Mouse (Mus musculus): ENCODE measurements around the gene Txndc2. TPM values are rescaled to one million over a fixed set of nuclear protein-coding genes. Genes with fewer than 3 reads are reported as not detected.

Txndc2 gene
- polyA plus RNA-seq, 1 experiment from 2014 or later: 0.09 TPM

DNA sequence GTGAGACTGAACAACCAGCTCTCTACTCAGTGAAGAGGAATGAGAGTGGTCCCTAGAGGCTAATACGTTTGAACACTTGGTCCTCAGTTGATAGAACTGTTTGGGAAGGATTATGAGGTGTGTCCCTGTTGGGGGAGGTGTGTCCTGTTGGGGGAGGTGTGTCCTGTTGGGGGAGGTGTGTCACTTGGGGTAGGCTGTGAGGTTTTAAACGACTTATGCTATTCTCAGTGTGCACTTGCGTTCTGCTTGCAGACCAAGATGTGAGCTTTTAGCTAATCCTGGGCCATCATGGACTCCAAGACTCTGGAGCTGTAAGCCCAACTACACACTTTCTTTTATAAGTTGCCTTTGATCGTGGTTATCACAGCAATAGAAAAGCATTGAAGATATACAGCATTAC lies 27.1 kb upstream of the Txndc2 start:
- Histone ChIP-seq H3K9me3 (replicated peaks) (no peaks in the 10 kb centered on the region), H3K9ac (no peak overlapping the region), H3K27ac (no peak overlapping the region), H3K27me3 (no peaks in the 10 kb centered on the region), H3K36me3 (ENCODE audit: poor library complexity, severe bottlenecking) (no peaks in the 10 kb centered on the region; the same call in 1 of the 2 replicates), H3K4me1 (no peaks in the 10 kb centered on the region), H3K4me3 (no peak overlapping the region), H3K4me2 (no peak overlapping the region)
- WGBS: 89% methylated on average over 4 of the region's 4 CpGs
- ATAC-seq: no peak

DNA sequence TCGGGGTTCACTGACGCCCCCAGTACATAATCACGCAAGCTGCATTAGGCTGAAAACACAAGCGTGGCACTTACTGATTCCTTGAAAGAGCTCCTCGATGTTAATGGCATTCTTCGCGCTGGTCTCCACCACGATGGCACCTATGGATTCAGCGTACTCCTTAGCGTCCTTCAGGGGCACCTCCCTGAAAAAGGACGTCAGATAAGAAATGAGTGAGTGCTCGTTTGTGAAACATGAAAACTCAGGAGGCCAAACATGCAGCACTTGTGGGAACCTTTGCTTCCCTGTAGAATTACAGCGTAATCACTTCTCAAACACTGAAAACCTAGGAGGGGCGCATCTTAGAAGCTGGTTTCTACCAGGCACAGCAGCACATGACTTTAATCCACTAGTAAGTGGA lies 25.8 kb upstream of the Txndc2 start:
- ATAC-seq: no peak
- H3K9ac ChIP-seq: no peak overlapping the region
- no peak overlapping the region for H3K27ac ChIP-seq
- 87% methylated on average over 14 of the region's 14 CpGs for WGBS
- H3K4me3 ChIP-seq: no peak overlapping the region
- H3K27me3 ChIP-seq: no peaks in the 10 kb centered on the region
- no peaks in the 10 kb centered on the region; the same call in 1 of the 2 replicates for H3K36me3 ChIP-seq (ENCODE audit: poor library complexity, severe bottlenecking)
- no peaks in the 10 kb centered on the region for H3K9me3 ChIP-seq (replicated peaks)
- no peaks in the 10 kb centered on the region for H3K4me1 ChIP-seq
- no peak overlapping the region for H3K4me2 ChIP-seq

DNA sequence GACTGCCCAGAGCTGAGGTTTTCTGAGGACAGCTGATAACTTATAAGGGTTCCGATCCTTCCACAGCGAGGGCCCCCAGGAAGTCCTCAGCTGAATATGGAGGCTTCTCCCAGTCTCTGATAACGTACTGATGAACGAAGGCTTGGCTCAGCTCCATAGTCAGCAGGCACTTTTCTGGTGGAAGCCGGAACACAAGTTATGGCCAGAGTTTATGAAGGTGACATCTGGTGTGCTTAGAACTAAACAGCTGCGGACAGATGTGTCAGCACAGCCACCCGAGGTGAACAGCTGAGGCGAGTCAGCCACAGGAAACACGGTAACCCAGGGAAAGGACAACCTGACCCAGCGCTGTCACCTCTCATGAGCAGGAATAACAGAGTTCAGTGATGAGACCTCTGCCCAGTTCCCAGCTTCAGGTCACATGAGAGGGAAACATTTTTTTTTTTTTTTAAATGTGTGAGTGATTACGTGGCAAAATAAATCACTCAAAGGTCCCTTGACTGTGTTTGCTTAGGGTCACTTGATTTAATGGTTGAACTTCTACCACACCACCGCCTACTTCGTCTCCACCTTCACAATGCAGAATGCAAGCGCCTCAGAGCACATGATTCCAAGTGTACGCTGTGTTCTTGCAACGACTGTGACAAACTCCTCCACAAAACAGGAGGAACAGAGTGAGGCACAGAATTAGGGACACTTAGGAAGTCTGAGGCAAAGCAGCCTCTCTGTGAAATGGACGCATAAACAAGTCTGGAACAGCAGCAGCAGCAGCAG lies 24.6 kb upstream of the Txndc2 start:
- H3K4me3 ChIP-seq: no peak overlapping the region
- no peaks in the 10 kb centered on the region; the same call in 1 of the 2 replicates for H3K36me3 ChIP-seq (ENCODE audit: poor library complexity, severe bottlenecking)
- no peaks in the 10 kb centered on the region for H3K27me3 ChIP-seq
- WGBS: 93% methylated on average over 17 of the region's 17 CpGs
- no peak for ATAC-seq
- H3K9ac ChIP-seq: no peak overlapping the region
- H3K27ac ChIP-seq: no peak overlapping the region
- no peaks in the 10 kb centered on the region for H3K4me1 ChIP-seq
- H3K4me2 ChIP-seq: no peak overlapping the region
- H3K9me3 ChIP-seq (replicated peaks): no peaks in the 10 kb centered on the region

DNA sequence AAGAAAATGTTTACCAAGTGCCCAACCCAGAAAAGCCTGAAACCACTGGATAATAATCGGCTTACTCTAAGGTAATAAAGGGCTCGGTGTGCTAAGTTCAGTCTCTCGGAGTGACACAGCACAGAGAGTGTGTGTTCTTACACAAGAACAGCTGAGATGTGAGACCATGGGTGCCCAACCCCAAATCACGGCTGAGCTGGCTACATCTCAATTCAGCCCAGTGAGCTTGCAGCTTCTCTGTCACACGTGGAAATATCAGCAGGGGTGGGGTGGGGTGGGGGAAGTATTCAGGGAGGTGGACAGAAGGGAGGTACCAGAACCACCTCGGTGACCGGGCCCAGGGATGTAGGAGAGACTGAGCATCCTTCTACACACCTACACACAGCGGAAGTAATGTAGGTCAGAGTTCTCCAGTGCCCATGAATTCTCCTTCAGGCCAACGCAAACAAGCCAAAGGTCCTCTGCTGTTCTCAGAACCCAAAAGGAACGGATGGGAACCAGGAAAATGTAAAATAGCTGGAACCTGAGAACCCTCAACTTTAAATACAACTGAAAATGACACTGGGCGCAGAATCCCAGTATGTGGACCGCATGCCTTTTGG lies 23.9 kb upstream of the Txndc2 start:
- H3K4me1 ChIP-seq: no peaks in the 10 kb centered on the region
- H3K4me3 ChIP-seq: no peak overlapping the region
- no peak overlapping the region for H3K4me2 ChIP-seq
- no peaks in the 10 kb centered on the region; the same call in 1 of the 2 replicates for H3K36me3 ChIP-seq (ENCODE audit: poor library complexity, severe bottlenecking)
- H3K9me3 ChIP-seq (replicated peaks): no peaks in the 10 kb centered on the region
- no peaks in the 10 kb centered on the region for H3K27me3 ChIP-seq
- 92% methylated on average over 12 of the region's 12 CpGs for WGBS
- H3K9ac ChIP-seq: no peak overlapping the region
- no peak for ATAC-seq
- no peak overlapping the region for H3K27ac ChIP-seq

DNA sequence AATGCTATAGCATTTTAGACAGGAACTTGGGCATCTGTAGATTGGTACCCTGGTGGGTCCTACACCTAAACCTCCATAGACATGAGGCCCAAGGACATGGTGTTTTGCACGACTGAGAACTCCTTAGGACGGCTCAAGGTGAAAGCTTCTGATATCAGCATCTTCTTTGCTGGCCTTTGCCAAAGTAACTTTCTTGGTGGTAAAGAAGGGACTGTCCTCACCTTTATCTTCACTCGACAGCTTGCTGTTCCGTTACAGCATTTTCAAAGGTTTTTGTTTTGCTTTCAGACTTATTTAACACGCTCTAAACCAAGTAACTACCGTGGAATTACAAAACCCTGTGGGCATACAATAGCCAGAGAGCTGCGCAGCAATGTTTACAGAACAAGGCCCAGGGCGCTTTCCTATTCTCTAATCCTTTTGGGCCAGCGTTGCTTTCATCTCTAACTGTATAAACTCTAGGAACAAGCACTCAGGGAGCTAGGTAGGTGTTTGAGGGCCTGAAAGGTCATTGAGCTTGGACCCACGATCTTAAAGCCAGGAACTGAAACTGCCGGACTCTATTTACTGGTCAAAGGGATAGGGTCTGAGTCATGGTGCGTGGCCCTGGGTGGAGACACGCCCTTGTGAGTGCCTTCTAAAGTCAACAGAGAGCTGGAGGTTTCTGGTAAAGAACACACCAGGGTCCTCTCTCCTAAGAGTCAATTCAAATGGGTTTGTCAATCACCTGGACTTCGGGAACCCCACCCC lies 21.5 kb upstream of the Txndc2 start:
- Histone ChIP-seq H3K27me3 (no peaks in the 10 kb centered on the region), H3K4me3 (no peak overlapping the region), H3K36me3 (ENCODE audit: poor library complexity, severe bottlenecking) (no peaks in the 10 kb centered on the region; the same call in 1 of the 2 replicates), H3K9ac (no peak overlapping the region), H3K9me3 (replicated peaks) (no peaks in the 10 kb centered on the region), H3K4me2 (no peak overlapping the region), H3K4me1 (no peaks in the 10 kb centered on the region), H3K27ac (no peak overlapping the region)
- ATAC-seq: no peak
- WGBS: 86% methylated on average over 14 of the region's 14 CpGs

DNA sequence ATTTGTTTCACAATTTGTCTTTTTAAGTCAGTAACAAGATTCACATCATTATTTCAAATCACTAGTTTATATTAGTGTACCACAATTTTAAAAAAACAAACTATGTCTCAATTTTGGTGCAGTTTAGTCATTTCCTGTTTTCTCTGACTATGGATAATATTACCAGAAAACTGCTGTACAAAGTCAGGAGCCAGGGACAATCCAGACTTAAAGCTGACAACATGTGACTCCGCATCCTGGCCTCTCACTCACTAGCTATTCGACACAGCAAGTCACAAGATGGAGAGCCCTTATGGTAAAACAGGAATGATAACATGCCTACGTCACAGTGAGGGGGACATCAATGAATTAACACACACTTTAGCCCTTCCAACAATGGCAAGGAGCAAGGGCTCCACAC lies 20.7 kb upstream of the Txndc2 start:
- H3K9ac ChIP-seq: no peak overlapping the region
- no peak overlapping the region for H3K27ac ChIP-seq
- no peaks in the 10 kb centered on the region for H3K9me3 ChIP-seq (replicated peaks)
- no peaks in the 10 kb centered on the region; the same call in 1 of the 2 replicates for H3K36me3 ChIP-seq (ENCODE audit: poor library complexity, severe bottlenecking)
- no peak overlapping the region for H3K4me3 ChIP-seq
- WGBS: 88% methylated on average over 3 of the region's 3 CpGs
- no peak overlapping the region for H3K4me2 ChIP-seq
- no peaks in the 10 kb centered on the region for H3K27me3 ChIP-seq
- no peak for ATAC-seq
- no peaks in the 10 kb centered on the region for H3K4me1 ChIP-seq

DNA sequence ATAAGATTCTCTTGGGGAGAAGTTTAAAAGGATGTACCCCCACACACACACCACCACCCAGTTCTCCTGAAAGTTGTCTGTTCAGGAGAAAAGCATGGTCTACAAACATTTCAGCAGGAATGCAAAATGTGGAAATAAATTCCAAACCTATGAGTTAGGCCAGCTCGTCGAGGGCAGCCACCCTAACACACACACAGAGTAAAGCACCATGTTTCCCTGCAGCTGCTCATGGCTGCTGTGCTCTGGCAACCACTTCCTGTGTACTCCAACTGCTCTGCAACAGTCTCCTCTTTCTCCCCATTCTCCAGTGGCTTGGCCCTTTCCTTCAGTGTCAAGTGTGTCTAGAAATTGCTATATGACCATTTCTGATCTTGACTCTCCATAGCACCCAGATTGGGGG lies 16.4 kb upstream of the Txndc2 start:
- WGBS: 98% methylated on average over 2 of the region's 2 CpGs
- Histone ChIP-seq H3K27me3 (no peaks in the 10 kb centered on the region), H3K4me3 (no peak overlapping the region), H3K36me3 (ENCODE audit: poor library complexity, severe bottlenecking) (0 out of 2 replicates have a peak, but pooled peaks cover 4% of the 10 kb centered on the region), H3K4me2 (no peak overlapping the region), H3K4me1 (no peaks in the 10 kb centered on the region), H3K9me3 (replicated peaks) (no peaks in the 10 kb centered on the region), H3K9ac (no peak overlapping the region), H3K27ac (no peak overlapping the region)
- ATAC-seq: no peak

DNA sequence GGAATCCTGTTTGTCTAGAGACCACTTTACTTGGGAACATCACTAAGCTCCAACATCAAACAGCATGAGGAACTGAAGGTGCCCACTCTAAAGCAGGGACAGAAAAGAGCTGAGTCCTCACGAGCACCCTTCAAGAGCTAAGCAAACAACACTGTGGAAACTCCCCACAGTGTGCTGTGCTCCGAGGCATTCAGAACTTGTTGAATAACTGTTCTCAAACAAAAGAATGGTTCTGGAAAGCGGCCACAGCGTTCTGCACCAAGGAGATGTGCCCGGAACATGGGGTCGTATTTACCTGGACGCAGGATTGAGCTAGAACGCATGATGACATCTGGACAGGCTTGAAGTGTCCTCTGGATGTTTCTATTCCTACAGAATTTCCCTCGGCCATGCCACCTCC lies 16.0 kb upstream of the Txndc2 start:
- no peak for ATAC-seq
- Histone ChIP-seq H3K9ac (no peak overlapping the region), H3K4me1 (no peaks in the 10 kb centered on the region), H3K27ac (no peak overlapping the region), H3K4me3 (no peak overlapping the region), H3K4me2 (no peak overlapping the region), H3K9me3 (replicated peaks) (no peaks in the 10 kb centered on the region), H3K27me3 (no peaks in the 10 kb centered on the region), H3K36me3 (ENCODE audit: poor library complexity, severe bottlenecking) (0 out of 2 replicates have a peak, but pooled peaks cover 8% of the 10 kb centered on the region)
- 90% methylated on average over 9 of the region's 9 CpGs for WGBS

DNA sequence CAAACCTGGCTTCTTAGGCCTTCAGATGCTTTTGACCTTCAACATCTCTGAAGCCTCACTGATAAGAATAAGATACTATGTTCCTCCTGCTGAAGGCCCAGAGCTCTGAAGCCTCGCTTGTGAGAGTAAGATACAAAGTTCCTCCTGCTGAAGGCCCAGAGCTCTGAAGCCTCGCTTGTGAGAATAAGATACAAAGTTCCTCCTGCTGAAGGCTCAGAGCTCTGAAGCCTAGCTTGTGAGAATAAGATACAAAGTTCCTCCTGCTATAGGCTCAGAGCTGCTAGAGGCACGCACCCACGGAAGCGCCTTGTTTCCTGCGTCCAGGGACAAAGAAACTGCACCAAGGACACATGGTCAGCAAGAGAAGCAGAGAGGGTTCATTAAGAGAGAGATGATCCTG lies 14.8 kb upstream of the Txndc2 start:
- WGBS: 96% methylated on average over 6 of the region's 6 CpGs
- H3K27me3 ChIP-seq: no peaks in the 10 kb centered on the region
- H3K27ac ChIP-seq: no peak overlapping the region
- H3K9me3 ChIP-seq (replicated peaks): no peaks in the 10 kb centered on the region
- no peak overlapping the region for H3K9ac ChIP-seq
- no peak for ATAC-seq
- H3K36me3 ChIP-seq (ENCODE audit: poor library complexity, severe bottlenecking): peaks cover 12% of the 10 kb centered on the region; the same call in 1 of the 2 replicates
- H3K4me3 ChIP-seq: no peak overlapping the region
- no peak overlapping the region for H3K4me2 ChIP-seq
- no peaks in the 10 kb centered on the region for H3K4me1 ChIP-seq

DNA sequence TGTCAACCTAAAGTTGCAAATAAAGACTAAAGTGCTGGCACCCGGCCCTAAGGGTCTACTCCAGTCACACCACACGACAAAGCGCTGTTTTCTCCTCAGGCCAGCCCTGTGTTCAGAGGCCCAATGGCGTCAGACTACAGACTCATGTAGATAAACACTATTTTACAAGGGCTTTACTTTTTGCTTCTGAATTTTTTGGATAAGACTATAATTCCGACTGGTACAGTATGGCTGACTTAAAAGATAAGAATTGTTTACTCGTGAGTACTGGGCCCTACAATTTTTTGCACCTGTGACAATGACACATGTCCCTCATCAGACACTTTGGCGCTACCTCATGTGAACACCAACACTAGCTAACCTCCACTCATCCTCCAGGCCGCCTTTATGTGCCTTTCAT lies 14.1 kb upstream of the Txndc2 start:
- H3K9ac ChIP-seq: no peak overlapping the region
- no peaks in the 10 kb centered on the region for H3K9me3 ChIP-seq (replicated peaks)
- no peaks in the 10 kb centered on the region for H3K27me3 ChIP-seq
- H3K4me1 ChIP-seq: no peaks in the 10 kb centered on the region
- no peak overlapping the region for H3K27ac ChIP-seq
- no peak overlapping the region for H3K4me3 ChIP-seq
- ATAC-seq: no peak
- H3K36me3 ChIP-seq (ENCODE audit: poor library complexity, severe bottlenecking): peaks cover 14% of the 10 kb centered on the region; the same call in 1 of the 2 replicates
- H3K4me2 ChIP-seq: no peak overlapping the region
- 92% methylated on average over 8 of the region's 8 CpGs for WGBS

DNA sequence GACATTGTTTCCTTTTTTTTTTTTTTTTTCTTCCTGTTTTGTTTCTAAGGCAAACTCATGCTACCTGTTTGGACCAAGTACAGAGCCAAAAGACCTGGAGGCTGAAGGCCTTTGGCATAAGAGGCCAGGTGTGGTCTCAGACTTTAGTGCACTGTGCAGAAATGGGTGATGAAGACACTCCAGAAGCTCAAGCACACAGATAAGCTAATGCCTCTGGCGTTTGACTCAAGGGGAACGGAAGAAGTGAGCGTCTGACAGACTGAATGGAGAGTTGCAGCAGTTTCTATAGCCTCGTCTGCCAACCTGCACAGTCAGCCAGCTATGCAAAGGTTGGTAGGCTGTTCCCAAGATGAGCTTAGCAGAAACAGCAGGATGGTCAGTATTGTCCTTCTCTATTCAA lies 13.6 kb upstream of the Txndc2 start:
- no peaks in the 10 kb centered on the region for H3K27me3 ChIP-seq
- peaks cover 14% of the 10 kb centered on the region; the same call in 1 of the 2 replicates for H3K36me3 ChIP-seq (ENCODE audit: poor library complexity, severe bottlenecking)
- no peak overlapping the region for H3K4me2 ChIP-seq
- no peak for ATAC-seq
- H3K27ac ChIP-seq: no peak overlapping the region
- no peaks in the 10 kb centered on the region for H3K9me3 ChIP-seq (replicated peaks)
- H3K4me3 ChIP-seq: no peak overlapping the region
- no peaks in the 10 kb centered on the region for H3K4me1 ChIP-seq
- WGBS: 85% methylated on average over 4 of the region's 4 CpGs
- H3K9ac ChIP-seq: no peak overlapping the region

DNA sequence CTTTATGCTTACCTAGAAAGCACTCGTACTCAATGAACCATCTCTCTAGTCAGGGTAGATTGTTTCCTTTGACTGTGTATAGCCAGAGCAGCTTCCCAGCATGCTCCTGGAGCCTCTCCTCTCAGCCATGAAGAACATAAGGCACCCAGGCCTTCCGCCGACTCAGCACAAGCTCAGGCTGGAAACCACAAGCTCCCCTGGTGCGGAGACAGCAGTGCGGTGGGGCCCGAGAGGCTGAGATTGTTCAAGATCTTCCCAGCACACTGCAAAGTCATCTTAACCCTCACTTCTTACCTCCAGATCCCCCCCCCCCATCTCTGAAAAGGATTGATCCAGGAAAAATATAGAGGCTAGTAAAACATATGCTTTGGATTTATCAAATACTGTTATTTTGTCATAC lies 8.6 kb upstream of the Txndc2 start:
- 89% methylated on average over 6 of the region's 6 CpGs for WGBS
- ATAC-seq: no peak
- no peak overlapping the region for H3K27ac ChIP-seq
- no peak overlapping the region for H3K4me2 ChIP-seq
- H3K4me1 ChIP-seq: no peaks in the 10 kb centered on the region
- no peaks in the 10 kb centered on the region for H3K9me3 ChIP-seq (replicated peaks)
- no peaks in the 10 kb centered on the region for H3K27me3 ChIP-seq
- H3K4me3 ChIP-seq: no peak overlapping the region
- H3K9ac ChIP-seq: no peak overlapping the region
- H3K36me3 ChIP-seq (ENCODE audit: poor library complexity, severe bottlenecking): peaks cover 14% of the 10 kb centered on the region; the same call in 1 of the 2 replicates
